Mouse (Mus musculus): ENCODE measurements at regions not wholly inside any gene's neighbourhood (a gene's known extent, or its start where the extent isn't known, plus 50 kb on each side); places are given as distances from the start of the nearest gene placed in this dataset.
"Not testable (repeated sequence)": the region's sequence is repeated elsewhere in the genome, so short reads cannot be mapped to it uniquely, and the experiment has no call there.

GRCm38 (mm10) chr13:44469675-44470074, 259.6 kb upstream of the Jarid2 start:
- no peak for DNase-seq

- no peak for DNase-seq
These were observed 256.1 kb upstream of the Jarid2 start for GRCm38 (mm10) chr13:44473200-44473599.

- peak; percentile 76 for DNase-seq
These were observed 252.4 kb upstream of the Jarid2 start for GRCm38 (mm10) chr13:44476901-44477300.

GRCm38 (mm10) chr13:44480128-44480527, 249.1 kb upstream of the Jarid2 start:
- peak; percentile 68 for DNase-seq

GRCm38 (mm10) chr13:44482661-44483060, 246.6 kb upstream of the Jarid2 start:
- no peak for DNase-seq

GRCm38 (mm10) chr13:44484582-44485329, 244.5 kb upstream of the Jarid2 start:
- peak; percentile 43 for DNase-seq

GRCm38 (mm10) chr13:44490935-44491465, 238.3 kb upstream of the Jarid2 start:
- DNase-seq = no peak

GRCm38 (mm10) chr13:44493884-44494283, 235.4 kb upstream of the Jarid2 start:
- peak; percentile 50 for DNase-seq

GRCm38 (mm10) chr13:44495450-44495849, 233.8 kb upstream of the Jarid2 start:
- no peak for DNase-seq

- DNase-seq = no peak
These were observed 232.7 kb upstream of the Jarid2 start for GRCm38 (mm10) chr13:44496596-44496995.

- DNase-seq = not testable (repeated sequence)
These were observed 228.4 kb upstream of the Jarid2 start for GRCm38 (mm10) chr13:44500896-44501295.

- peak; percentile 33 for DNase-seq
These were observed 227.4 kb upstream of the Jarid2 start for GRCm38 (mm10) chr13:44501777-44502321.

- peak; percentile 89 for DNase-seq
These were observed 226.5 kb upstream of the Jarid2 start for GRCm38 (mm10) chr13:44502612-44503256.

GRCm38 (mm10) chr13:44503257-44503950, 225.9 kb upstream of the Jarid2 start:
- peak; percentile 75 for DNase-seq

- no peak for DNase-seq
These were observed 224.8 kb upstream of the Jarid2 start for GRCm38 (mm10) chr13:44504455-44504854.

- no peak for DNase-seq
These were observed 222.3 kb upstream of the Jarid2 start for GRCm38 (mm10) chr13:44506975-44507374.

- no peak for DNase-seq
These were observed 219.6 kb upstream of the Jarid2 start for GRCm38 (mm10) chr13:44509526-44510159.

GRCm38 (mm10) chr13:44513378-44514285, 215.6 kb upstream of the Jarid2 start:
- DNase-seq = peak; percentile 59

- DNase-seq = no peak
These were observed 214.6 kb upstream of the Jarid2 start for GRCm38 (mm10) chr13:44514636-44515158.

GRCm38 (mm10) chr13:44516863-44517262, 212.4 kb upstream of the Jarid2 start:
- DNase-seq = no peak

GRCm38 (mm10) chr13:44517312-44517711, 212.0 kb upstream of the Jarid2 start:
- DNase-seq = no peak
